Mouse (Mus musculus) testis, adult 2 months (tissue): ENCODE results near the gene Thada.

Source experiments
- CTCF ChIP-seq: fragments of 200-500 bp; IDR thresholded peaks from 2 replicates; pipeline ENCODE4 v1.5.1; 2012; ENCODE audit warnings: low read depth, mild to moderate bottlenecking, inconsistent platforms, low read length, moderate library complexity; ENCODE audit not compliant: control insufficient read depth, insufficient read depth, insufficient replicate concordance
- POLR2A ChIP-seq: fragments of 200-500 bp; IDR thresholded peaks from 2 replicates; pipeline ENCODE4 v1.6.1; 2012; ENCODE audit warnings: low read depth, mild to moderate bottlenecking, inconsistent platforms, low read length, moderate library complexity; ENCODE audit not compliant: control insufficient read depth

DNA sequence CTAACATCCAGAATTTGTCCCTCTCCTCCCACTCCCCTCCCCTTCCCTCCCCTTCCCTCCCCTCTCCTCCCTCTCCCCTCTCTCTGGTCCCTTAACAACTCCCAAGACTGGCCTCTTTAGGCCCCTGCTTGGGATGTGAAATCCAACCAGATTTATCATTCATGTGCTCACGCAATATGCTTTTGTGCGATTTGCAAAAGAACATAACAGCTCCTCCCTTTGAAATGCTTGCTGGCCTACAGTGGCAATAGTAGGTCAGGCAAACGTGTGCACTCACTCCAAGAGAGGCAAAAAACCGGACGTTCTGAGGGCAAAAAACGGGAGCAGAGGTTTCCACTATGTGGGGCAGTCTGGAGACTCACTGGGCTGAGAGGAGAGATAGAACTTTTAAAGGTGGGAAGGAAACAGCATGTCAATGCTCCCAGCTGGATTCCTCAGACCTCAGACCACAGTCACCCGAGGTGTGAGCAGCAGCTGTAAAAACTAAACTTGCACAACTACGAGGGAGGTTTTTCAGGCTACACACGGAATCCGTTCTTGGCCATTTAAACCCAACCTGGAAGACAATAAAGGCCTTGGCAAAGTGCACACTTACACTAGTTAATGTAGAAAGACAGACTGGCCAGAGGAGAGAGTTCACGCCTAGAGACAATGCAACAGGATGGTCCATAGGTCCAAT lies 45.1 kb upstream of the Thada start:
- TF ChIP-seq POLR2A, result no peak
- no peak for TF ChIP-seq CTCF
